Mouse (Mus musculus) urinary bladder, adult 2 months (tissue): ENCODE results near the gene Rasgef1c. TPM values are rescaled to one million over a fixed set of nuclear protein-coding genes. Genes with fewer than 3 reads are reported as not detected.

Experiments
- DNase-seq: peaks from one replicate; pipeline ENCODE4 v3.0.0; 2022; ENCODE audit warnings: low spot score
- polyA plus RNA-seq: library from polyadenylated mRNA; depleted of rRNA; stranded (reverse); fragments of >200 nt; gene quantifications from 2 replicates; pipeline ENCODE4 v1.2.3, GENCODE M21; 2012

Gene Rasgef1c
- polyA plus RNA-seq, 1 experiment: 2.0 TPM

DNA sequence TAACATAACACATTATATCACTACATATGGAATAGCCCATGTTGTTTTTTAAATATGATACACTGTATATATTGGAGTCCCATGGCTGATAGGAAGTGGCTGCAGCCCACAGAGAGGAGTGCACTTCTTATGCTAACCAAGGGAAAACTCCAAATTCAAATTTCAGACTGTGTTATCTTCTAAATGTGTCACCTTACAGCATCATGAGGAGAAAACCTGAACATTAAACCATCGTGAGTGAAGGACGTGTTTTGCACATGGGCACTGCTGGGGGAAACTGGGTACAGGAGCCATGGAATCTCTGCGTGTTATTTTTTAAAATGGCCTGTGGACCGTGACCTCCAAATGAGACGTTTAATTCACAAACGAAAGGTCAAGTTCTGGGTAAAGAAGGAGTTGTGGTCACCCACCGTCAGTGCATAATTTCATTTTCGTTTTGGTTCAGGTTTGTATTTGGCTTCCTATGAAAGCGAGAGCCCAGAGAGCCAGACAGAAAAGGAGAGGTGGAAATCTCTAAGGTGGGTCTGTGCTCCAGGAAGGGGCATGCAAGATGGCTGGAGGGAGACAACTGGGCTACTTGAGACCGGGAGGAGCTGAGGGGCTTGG lies 76.4 kb downstream of the Rasgef1c start:
- no peak for DNase-seq

- no peak for DNase-seq
These were observed 77.3 kb downstream of the Rasgef1c start for GRCm38 (mm10) chr11:49978935-49979334.

DNA sequence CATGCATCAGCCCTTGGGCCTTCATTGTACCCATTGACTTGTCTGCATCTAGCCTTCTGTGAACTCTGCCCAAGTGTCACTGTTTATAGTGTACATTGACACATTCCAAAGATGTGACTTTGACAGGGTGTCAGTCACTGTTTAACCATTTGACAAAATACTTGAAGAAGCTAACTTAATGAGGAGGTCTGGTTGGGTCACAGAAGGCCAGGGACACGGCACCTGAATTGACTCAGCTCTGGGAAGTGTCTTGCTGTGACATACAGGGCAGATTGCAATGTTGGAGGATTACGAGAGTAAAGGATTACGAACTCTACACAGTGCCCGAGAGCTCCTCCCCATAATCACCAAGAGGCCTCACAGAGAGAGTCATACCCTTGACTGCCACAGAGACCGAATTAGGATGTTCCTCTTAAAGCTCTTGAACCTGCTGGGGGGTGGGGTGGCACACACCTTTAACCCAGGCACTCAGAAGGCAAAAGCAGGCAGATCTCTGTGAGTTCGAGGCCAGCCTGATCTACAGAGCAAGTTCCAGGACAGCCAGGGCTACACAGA lies 79.1 kb downstream of the Rasgef1c start:
- no peak for DNase-seq

GRCm38 (mm10) chr11:49981321-49981963 lies 79.8 kb downstream of the Rasgef1c start:
- no peak for DNase-seq

GRCm38 (mm10) chr11:49982094-49982493 lies 80.5 kb downstream of the Rasgef1c start:
- no peak for DNase-seq

- DNase-seq: no peak
These were observed 81.2 kb downstream of the Rasgef1c start for GRCm38 (mm10) chr11:49982881-49983280.

- no peak for DNase-seq
These were observed 82.4 kb downstream of the Rasgef1c start for GRCm38 (mm10) chr11:49983875-49984552.

- DNase-seq: no peak
These were observed 83.4 kb downstream of the Rasgef1c start for GRCm38 (mm10) chr11:49985009-49985408.

DNA sequence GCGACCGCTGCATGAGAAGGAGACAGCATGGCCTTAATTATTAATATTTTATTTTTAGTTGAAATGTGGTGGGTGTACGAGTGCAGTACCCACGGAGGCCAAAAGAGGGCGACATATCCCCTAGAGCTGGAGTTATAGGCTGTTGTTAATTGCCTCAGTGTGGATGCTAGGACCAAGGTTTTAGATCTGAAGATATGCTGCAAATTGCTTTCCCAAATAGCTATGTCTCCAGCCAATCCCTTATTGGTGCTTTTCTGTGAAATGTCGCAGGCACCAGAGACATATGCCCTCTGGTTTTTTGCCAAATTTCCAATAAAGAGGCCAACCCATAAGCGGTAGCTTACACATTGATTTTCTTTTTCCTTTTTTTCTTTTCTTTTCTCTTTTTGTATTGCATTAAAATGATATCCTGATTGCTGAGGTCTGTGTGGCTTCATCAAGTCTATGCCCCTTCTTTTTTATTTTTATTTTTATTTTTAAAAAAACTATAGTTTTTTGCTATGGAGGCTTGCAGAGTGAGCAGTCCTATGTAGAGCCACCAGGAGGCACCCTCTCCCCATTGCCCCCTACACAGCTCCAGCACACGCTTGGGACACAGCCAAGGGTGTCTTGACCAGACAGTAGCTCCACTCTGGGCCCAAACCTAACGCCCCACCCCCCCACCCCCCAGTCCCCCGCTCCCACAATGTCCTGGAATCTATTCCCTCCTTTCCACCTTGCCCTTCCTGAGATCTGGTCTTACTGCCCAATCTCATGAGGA lies 84.8 kb downstream of the Rasgef1c start:
- DNase-seq: no peak

GRCm38 (mm10) chr11:49994536-49994935 lies 92.9 kb downstream of the Rasgef1c start:
- DNase-seq: no peak

DNA sequence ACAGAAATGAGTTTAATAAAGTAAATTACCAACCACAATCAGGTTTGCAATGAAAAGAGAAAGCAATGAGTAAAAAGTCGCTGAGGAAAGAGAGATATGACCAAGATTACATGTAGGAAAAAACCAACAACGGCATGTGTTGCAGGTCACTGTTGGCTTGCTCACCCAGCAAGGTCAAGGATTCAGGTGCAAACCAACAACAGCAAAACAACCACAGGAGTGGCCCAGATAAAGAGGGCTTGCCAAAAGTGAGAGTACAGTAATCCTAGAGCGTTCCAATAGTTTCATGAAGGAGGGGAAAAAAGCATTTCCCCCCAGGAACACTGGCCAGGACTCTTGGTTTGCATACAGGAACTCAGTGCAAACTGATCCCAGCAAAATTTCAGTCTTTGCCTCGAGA lies 94.8 kb downstream of the Rasgef1c start:
- no peak for DNase-seq

- no peak for DNase-seq
These were observed 95.7 kb downstream of the Rasgef1c start for GRCm38 (mm10) chr11:49997321-49997720.

DNA sequence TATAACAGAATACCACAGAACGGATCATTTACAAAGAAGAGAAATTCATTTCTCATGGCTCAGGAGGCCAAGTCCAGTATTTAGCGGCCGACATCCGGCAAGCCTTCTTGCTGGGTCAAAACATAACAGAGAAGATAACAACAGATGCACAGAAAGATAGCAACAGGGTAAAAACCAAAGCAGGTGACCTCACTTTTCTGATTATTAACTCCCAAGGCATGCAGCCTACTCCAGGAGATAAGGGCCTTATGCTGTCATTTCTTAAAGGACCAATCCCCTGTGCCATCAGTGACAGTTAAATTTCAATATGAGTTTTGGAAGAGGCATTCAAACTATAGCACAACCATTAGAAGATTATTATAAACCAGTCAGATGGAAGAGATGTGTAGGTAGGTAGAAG lies 101.2 kb downstream of the Rasgef1c start:
- no peak for DNase-seq

- DNase-seq: no peak
These were observed 106.1 kb downstream of the Rasgef1c start for GRCm38 (mm10) chr11:50007776-50008175.

GRCm38 (mm10) chr11:50008231-50008630 lies 106.6 kb downstream of the Rasgef1c start:
- no peak for DNase-seq

DNA sequence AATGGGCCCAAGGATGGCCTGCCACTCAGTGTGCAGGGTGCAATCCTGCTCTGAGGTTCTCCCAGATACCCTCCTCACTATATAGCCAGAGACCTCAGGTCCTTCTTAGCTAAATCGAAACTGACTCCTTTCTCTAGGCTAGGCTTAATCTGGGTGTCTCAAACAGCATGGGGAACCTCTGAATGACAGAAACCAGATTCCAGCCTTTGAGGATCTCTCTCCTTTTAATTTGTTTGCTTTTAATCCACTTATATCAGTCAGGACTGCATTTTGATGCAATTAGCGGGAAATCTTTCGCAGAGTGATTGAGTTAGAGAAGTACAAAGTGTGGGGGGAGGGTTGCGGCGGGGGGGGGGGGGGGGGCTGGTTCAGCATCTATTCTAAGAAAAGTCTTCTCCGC lies 111.4 kb downstream of the Rasgef1c start:
- DNase-seq: no peak

GRCm38 (mm10) chr11:50016503-50016902 lies 114.9 kb downstream of the Rasgef1c start:
- no peak for DNase-seq

GRCm38 (mm10) chr11:50017511-50017910 lies 115.9 kb downstream of the Rasgef1c start:
- DNase-seq: no peak

DNA sequence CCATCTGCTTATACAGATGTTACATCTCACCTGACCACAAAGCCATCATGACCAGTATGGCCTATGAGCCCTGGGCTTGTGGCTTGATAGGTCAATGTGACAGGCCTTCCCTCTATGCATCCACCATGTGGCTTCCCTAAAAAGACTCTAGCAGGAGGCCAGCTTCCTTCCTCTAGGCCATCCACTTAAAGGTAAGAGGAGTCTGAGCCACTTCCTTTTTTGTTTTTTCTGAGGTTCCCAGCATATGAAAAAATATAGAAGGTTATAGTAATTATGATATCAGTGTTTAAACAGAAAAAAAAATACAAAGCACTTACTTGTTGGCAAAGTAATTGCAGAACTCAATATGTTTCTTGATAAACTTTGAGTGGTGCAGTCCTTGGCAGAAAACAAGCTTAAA lies 117.2 kb downstream of the Rasgef1c start:
- DNase-seq: no peak

DNA sequence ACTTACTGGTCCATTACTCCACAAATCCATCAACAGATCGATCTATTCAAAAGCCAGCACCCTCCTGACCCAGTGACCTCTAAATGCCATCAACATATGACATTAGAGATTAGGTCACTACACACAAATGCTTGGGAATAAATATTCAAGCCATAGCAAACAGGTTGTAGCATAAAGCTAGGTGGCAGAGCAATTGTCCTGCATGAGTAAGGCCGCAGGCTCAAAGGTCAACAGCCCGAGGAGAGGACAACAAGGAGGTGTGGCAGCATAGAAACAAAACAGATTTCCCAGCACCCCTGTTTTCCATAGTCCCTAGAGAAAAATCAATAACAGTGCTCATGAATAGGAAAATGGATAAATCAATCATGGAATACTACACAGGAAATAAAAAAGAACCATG lies 120.5 kb downstream of the Rasgef1c start:
- DNase-seq: no peak

- no peak for DNase-seq
These were observed 122.8 kb downstream of the Rasgef1c start for GRCm38 (mm10) chr11:50024445-50024832.
